Mouse (Mus musculus) left cerebral cortex, adult 2 months (tissue): ENCODE results near the gene Mfsd5. TPM values are rescaled to one million over a fixed set of nuclear protein-coding genes. Genes with fewer than 3 reads are reported as not detected.

Experiments used
- DNase-seq, 2 experiments: peaks; one replicate each; pipeline ENCODE4 v3.0.0; 2021 to 2022; ENCODE audit warnings: low spot score in 2 of 2, mixed read lengths in 1 of 2; ENCODE audit errors: extremely low spot score in 1 of 2
- H3K27ac ChIP-seq: fragments of 200-600 bp; 2 replicates; pipeline ENCODE4 v1.8.1; 2022
- H3K4me3 ChIP-seq: fragments of 200-600 bp; 2 replicates; pipeline ENCODE4 v1.8.1; 2022
- CTCF ChIP-seq: fragments of 200-600 bp; IDR thresholded peaks from 2 replicates; pipeline ENCODE4 v1.8.1; 2022; ENCODE audit warnings: antibody characterized with exemption, mild to moderate bottlenecking, moderate library complexity
- intact Hi-C: fragments of 180-260 bp; cut with DNase I; formaldehyde crosslinking; loops from one replicate; pipeline ENCODE4 v1.15.1; 2025
- total RNA-seq, 2 experiments: library from RNA; stranded (reverse); gene quantifications; 2 replicates each; pipeline ENCODE4 v1.2.3; 2021

Gene Mfsd5
- total RNA-seq, 2 experiments from 2014 or later: 40.6 to 42.8 TPM

GRCm38 (mm10) chr15:102249251-102249691 is 30.0 kb upstream of the Mfsd5 start:
- intact Hi-C loops: no loop called here
- peak overlapping the region; percentile 21; the same call in 1 of the 2 replicates for H3K27ac ChIP-seq
- no peak overlapping the region for H3K4me3 ChIP-seq
- no peak for DNase-seq
- no peak for TF ChIP-seq CTCF

- Histone ChIP-seq H3K4me3 (no peak overlapping the region), H3K27ac (peak overlapping the region; percentile 21; the same call in 1 of the 2 replicates)
- DNase-seq: no peak
- intact Hi-C loops: no loop called here
- no peak for TF ChIP-seq CTCF
Measured at GRCm38 (mm10) chr15:102249967-102250366, 29.3 kb upstream of the Mfsd5 start.

- no peak overlapping the region for H3K4me3 ChIP-seq
- TF ChIP-seq CTCF: no peak
- DNase-seq: no peak
- intact Hi-C loops: no loop called here
- H3K27ac ChIP-seq: no peak overlapping the region
Measured at GRCm38 (mm10) chr15:102250521-102250920, 28.7 kb upstream of the Mfsd5 start.

- Histone ChIP-seq H3K27ac (no peak overlapping the region), H3K4me3 (no peak overlapping the region)
- intact Hi-C loops: no loop called here
- DNase-seq: no peak
- no peak for TF ChIP-seq CTCF
Measured at GRCm38 (mm10) chr15:102255547-102256255, 23.6 kb upstream of the Mfsd5 start.

- no peak for DNase-seq
- intact Hi-C loops: loop anchor here (1.0 kb wide), 1 partner anchor 23 kb away; the partner anchor contains the start of gene Mfsd5
Measured at GRCm38 (mm10) chr15:102256431-102257201, 22.6 kb upstream of the Mfsd5 start.

GRCm38 (mm10) chr15:102257202-102258075 is 21.8 kb upstream of the Mfsd5 start, which contains the start of gene Rarg:
Gene Rarg, minus strand, starts transcription at chr15:102257517.
- no peak for DNase-seq
- Histone ChIP-seq H3K27ac (peak within 1 kb of the TSS; percentile 89), H3K4me3 (peak within 1 kb of the TSS; percentile 75)
- intact Hi-C loops: loop anchor here (1.0 kb wide), 1 partner anchor 22 kb away; the partner anchor contains the start of gene Mfsd5
- TF ChIP-seq CTCF: no peak

More at GRCm38 (mm10) chr15:102256431-102257201, 22.6 kb upstream of the Mfsd5 start:
- H3K4me3 ChIP-seq: peak overlapping the region; percentile 75
- H3K27ac ChIP-seq: peak overlapping the region; percentile 89
- no peak for TF ChIP-seq CTCF

- peak overlapping the region; percentile 75 for H3K4me3 ChIP-seq
- H3K27ac ChIP-seq: peak overlapping the region; percentile 89
- no peak for TF ChIP-seq CTCF
- DNase-seq: no peak
- intact Hi-C loops: no loop called here
Measured at GRCm38 (mm10) chr15:102258076-102258470, 21.2 kb upstream of the Mfsd5 start.

GRCm38 (mm10) chr15:102258581-102259253 is 20.5 kb upstream of the Mfsd5 start:
- peak overlapping the region; percentile 89 for H3K27ac ChIP-seq
- TF ChIP-seq CTCF: no peak
- DNase-seq: peak in 1 of 2 experiments; percentile 7
- no peak overlapping the region for H3K4me3 ChIP-seq
- intact Hi-C loops: no loop called here

- no peak for TF ChIP-seq CTCF
- Histone ChIP-seq H3K4me3 (no peak overlapping the region), H3K27ac (no peak overlapping the region)
- DNase-seq: peak; percentile 43 to 68
- intact Hi-C loops: no loop called here
Measured at GRCm38 (mm10) chr15:102262582-102262981, 16.7 kb upstream of the Mfsd5 start.

GRCm38 (mm10) chr15:102263037-102263436 is 16.2 kb upstream of the Mfsd5 start:
- TF ChIP-seq CTCF: no peak
- H3K27ac ChIP-seq: peak overlapping the region; percentile 24; the same call in 1 of the 2 replicates
- DNase-seq: no peak
- no peak overlapping the region for H3K4me3 ChIP-seq
- intact Hi-C loops: no loop called here

- no peak for DNase-seq
- TF ChIP-seq CTCF: no peak; the same call in 1 of the 2 replicates
- Histone ChIP-seq H3K27ac (no peak overlapping the region), H3K4me3 (no peak overlapping the region)
- intact Hi-C loops: no loop called here
Measured at GRCm38 (mm10) chr15:102265548-102265947, 13.7 kb upstream of the Mfsd5 start.
